Mouse (Mus musculus) activated CD4-positive, CD25-positive, alpha-beta regulatory T cell, adult 4 months (primary cell): ENCODE results near the gene Matn3. TPM values are rescaled to one million over a fixed set of nuclear protein-coding genes. Genes with fewer than 3 reads are reported as not detected.
"Not testable (repeated sequence)": the region's sequence is repeated elsewhere in the genome, so short reads cannot be mapped to it uniquely, and the experiment has no call there.

Experiments
- ATAC-seq: one replicate; pipeline ENCODE4 v1.8.0; 2017
- polyA plus RNA-seq, 2 experiments: library from polyadenylated mRNA; unstranded; fragments of 100-300 nt; shearing (Covaris generic); gene quantifications; one replicate each; pipeline ENCODE4 v1.2.1; 2017

Matn3 gene
- polyA plus RNA-seq, 2 experiments from 2014 or later, result not detected

- ATAC-seq, result not testable (repeated sequence)
Measured at GRCm38 (mm10) chr12:8936210-8936609, 11.5 kb upstream of the Matn3 start.

- no peak for ATAC-seq
Measured at GRCm38 (mm10) chr12:8939490-8939889, 8.2 kb upstream of the Matn3 start.

GRCm38 (mm10) chr12:8940011-8941005 lies 7.4 kb upstream of the Matn3 start:
- ATAC-seq, result no peak

GRCm38 (mm10) chr12:8941131-8941615 lies 6.6 kb upstream of the Matn3 start:
- no peak for ATAC-seq

GRCm38 (mm10) chr12:8941699-8942392 lies 5.9 kb upstream of the Matn3 start:
- peak; percentile 52 for ATAC-seq

- no peak for ATAC-seq
Measured at GRCm38 (mm10) chr12:8947163-8947562, 566 bp upstream of the Matn3 start.

GRCm38 (mm10) chr12:8953136-8953535 lies 5.4 kb downstream of the Matn3 start:
- no peak for ATAC-seq

GRCm38 (mm10) chr12:8954161-8954561 lies 6.4 kb downstream of the Matn3 start:
- ATAC-seq, result no peak

GRCm38 (mm10) chr12:8961607-8962316 lies 14.0 kb downstream of the Matn3 start:
- ATAC-seq, result no peak

GRCm38 (mm10) chr12:8969828-8970227 lies 22.1 kb downstream of the Matn3 start:
- ATAC-seq, result no peak

- peak; percentile 100 for ATAC-seq
Measured at GRCm38 (mm10) chr12:8973820-8974465, 26.2 kb downstream of the Matn3 start, which contains the start of gene Wdr35. Gene Wdr35, plus strand, starts transcription at chr12:8973892.

- no peak for ATAC-seq
Measured at GRCm38 (mm10) chr12:8975076-8975475, 27.3 kb downstream of the Matn3 start.

GRCm38 (mm10) chr12:8993231-8993630 lies 45.5 kb downstream of the Matn3 start:
- no peak for ATAC-seq

GRCm38 (mm10) chr12:8998318-8998717 lies 50.6 kb downstream of the Matn3 start:
- no peak for ATAC-seq

GRCm38 (mm10) chr12:9002038-9002648 lies 54.4 kb downstream of the Matn3 start:
- ATAC-seq, result peak; percentile 99

- ATAC-seq, result no peak
Measured at GRCm38 (mm10) chr12:9007146-9007545, 59.4 kb downstream of the Matn3 start.

GRCm38 (mm10) chr12:9007811-9008210 lies 60.1 kb downstream of the Matn3 start:
- no peak for ATAC-seq

GRCm38 (mm10) chr12:9010311-9010710 lies 62.6 kb downstream of the Matn3 start:
- no peak for ATAC-seq

GRCm38 (mm10) chr12:9016376-9016775 lies 68.6 kb downstream of the Matn3 start:
- ATAC-seq, result no peak

GRCm38 (mm10) chr12:9020431-9020830 lies 72.7 kb downstream of the Matn3 start:
- no peak for ATAC-seq

GRCm38 (mm10) chr12:9020986-9021385 lies 73.3 kb downstream of the Matn3 start:
- ATAC-seq, result no peak
